Mouse (Mus musculus) CH12.LX (cell line): ENCODE data around the gene Bsn.

Experiments
- CTCF ChIP-seq, 2 experiments: IDR thresholded peaks in 1 of 2; conservative IDR thresholded peaks in 1 of 2; 2 replicates each; pipeline ENCODE4 v1.5.1; 2011 to 2012; ENCODE audit warnings: low read depth in 2 of 2, low read length in 2 of 2, improper control_type of control experiment in 1 of 2, inconsistent platforms in 1 of 2, mild to moderate bottlenecking in 1 of 2, moderate library complexity in 1 of 2
- E2F4 ChIP-seq: IDR thresholded peaks from 2 replicates; pipeline ENCODE4 v1.6.1; 2011; ENCODE audit warnings: low read depth, low read length, improper control_type of control experiment; ENCODE audit not compliant: insufficient replicate concordance
- EP300 ChIP-seq: IDR thresholded peaks from 2 replicates; pipeline ENCODE4 v1.6.1; 2011; ENCODE audit warnings: low read length, improper control_type of control experiment
- GABPA ChIP-seq: IDR thresholded peaks from 2 replicates; pipeline ENCODE4 v1.6.1; 2012; ENCODE audit warnings: low read depth, low read length, improper control_type of control experiment, inconsistent platforms; ENCODE audit not compliant: insufficient replicate concordance
- KAT2A ChIP-seq: IDR thresholded peaks from 2 replicates; pipeline ENCODE4 v1.6.1; 2012; ENCODE audit warnings: low read length, improper control_type of control experiment, inconsistent platforms; ENCODE audit not compliant: insufficient replicate concordance
- MAFK ChIP-seq: IDR thresholded peaks from 2 replicates; pipeline ENCODE4 v1.6.1; 2011; ENCODE audit warnings: low read length, improper control_type of control experiment; ENCODE audit not compliant: insufficient replicate concordance
- MAX ChIP-seq: IDR thresholded peaks from 2 replicates; pipeline ENCODE4 v1.6.1; 2011; ENCODE audit warnings: low read length, improper control_type of control experiment
- MEF2A ChIP-seq: IDR thresholded peaks from 2 replicates; pipeline ENCODE4 v1.6.1; 2014; ENCODE audit warnings: low read depth, mild to moderate bottlenecking, inconsistent platforms, low read length, improper control_type of control experiment, borderline replicate concordance
- MXI1 ChIP-seq: IDR thresholded peaks from 2 replicates; pipeline ENCODE4 v1.6.1; 2011; ENCODE audit warnings: mild to moderate bottlenecking, low read depth, low read length, improper control_type of control experiment
- MYC ChIP-seq: IDR thresholded peaks from 2 replicates; pipeline ENCODE4 v1.6.1; 2011; ENCODE audit warnings: low read depth, mild to moderate bottlenecking, improper control_type of control experiment, low read length
- POLR2A ChIP-seq: IDR thresholded peaks from 2 replicates; pipeline ENCODE4 v1.6.1; 2011; ENCODE audit warnings: low read depth, mild to moderate bottlenecking, improper control_type of control experiment, low read length
- POLR2AphosphoS2 ChIP-seq: IDR thresholded peaks from 2 replicates; pipeline ENCODE4 v1.6.1; 2011; ENCODE audit warnings: low read depth, low read length, improper control_type of control experiment
- USF1 ChIP-seq: IDR thresholded peaks from 2 replicates; pipeline ENCODE4 v1.6.1; 2014; ENCODE audit warnings: low read depth, mild to moderate bottlenecking, inconsistent platforms, low read length, improper control_type of control experiment
- ZNF384 ChIP-seq: IDR thresholded peaks from 2 replicates; pipeline ENCODE4 v1.6.1; 2012; ENCODE audit warnings: low read depth, low read length, improper control_type of control experiment, inconsistent platforms

DNA sequence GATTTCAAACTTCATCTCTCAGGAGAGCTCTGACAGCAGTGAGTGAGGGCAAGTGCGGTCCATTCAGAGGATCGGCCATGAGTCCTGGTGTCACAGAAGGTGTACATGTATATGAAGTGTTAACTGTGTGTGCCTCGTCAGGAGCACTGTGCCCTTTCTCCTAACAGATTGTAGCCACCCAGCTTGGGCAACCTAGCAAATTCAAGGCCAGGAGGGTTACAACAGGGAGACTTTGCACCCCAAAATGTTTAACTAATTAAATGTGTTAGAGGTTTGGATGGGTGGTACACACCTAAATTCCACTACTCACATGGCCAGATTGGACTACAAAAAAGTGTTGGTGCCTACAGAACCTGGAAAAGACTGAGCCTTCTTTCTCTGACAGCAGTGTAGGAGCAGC lies 31.4 kb upstream of the Bsn start:
- TF ChIP-seq MYC (no peak), POLR2A (no peak), CTCF (conservative IDR thresholded peaks at IDR 0.05 in 1 of 2, IDR thresholded peaks at IDR 0.05 in 1 of 2; ENCODE audit: low read depth in 2 of 2, low read length in 2 of 2) (no peak), ZNF384 (no peak), POLR2AphosphoS2 (no peak), MAFK (no peak), EP300 (no peak), MXI1 (no peak), USF1 (no peak), GABPA (no peak), MEF2A (no peak), KAT2A (no peak), E2F4 (no peak), MAX (no peak)
